Mouse (Mus musculus) ES-Bruce4 (cell line): ENCODE measurements around the gene Gsc2. TPM values are rescaled to one million over a fixed set of nuclear protein-coding genes. Genes with fewer than 3 reads are reported as not detected.

Experiments used
- H3K27ac ChIP-seq: 2 replicates; pipeline ENCODE4 v1.5.1; 2012; ENCODE audit warnings: low read length, inconsistent platforms; ENCODE audit not compliant: insufficient read depth
- H3K27me3 ChIP-seq: 2 replicates; pipeline ENCODE4 v1.6.1; 2012; ENCODE audit warnings: mild to moderate bottlenecking, low read length, inconsistent platforms; ENCODE audit not compliant: control insufficient read depth, poor library complexity, insufficient read depth, severe bottlenecking
- H3K36me3 ChIP-seq: 2 replicates; pipeline ENCODE4 v1.6.1; 2012; ENCODE audit warnings: inconsistent platforms, mild to moderate bottlenecking, low read length, moderate library complexity; ENCODE audit not compliant: control insufficient read depth, poor library complexity, insufficient read depth, severe bottlenecking
- H3K4me1 ChIP-seq: one replicate; pipeline ENCODE4 v1.8.1; 2011; ENCODE audit warnings: low read length; ENCODE audit not compliant: control insufficient read depth, insufficient read depth
- H3K4me3 ChIP-seq: 2 replicates; pipeline ENCODE4 v1.5.1; 2011; ENCODE audit warnings: low read depth, mild to moderate bottlenecking, low read length
- H3K9ac ChIP-seq: 2 replicates; pipeline ENCODE4 v1.6.1; 2012; ENCODE audit warnings: low read depth, mild to moderate bottlenecking, inconsistent platforms; ENCODE audit not compliant: poor library complexity, severe bottlenecking
- H3K9me3 ChIP-seq: replicated peaks from 2 replicates; pipeline ENCODE4 v1.6.1; 2012; ENCODE audit warnings: mild to moderate bottlenecking, low read length, inconsistent platforms; ENCODE audit not compliant: control insufficient read depth, poor library complexity, insufficient read depth, severe bottlenecking
- CTCF ChIP-seq: IDR thresholded peaks from one replicate; pipeline ENCODE4 v1.8.1; 2011; ENCODE audit warnings: low read depth, low read length
- EP300 ChIP-seq: IDR thresholded peaks from 2 replicates; pipeline ENCODE4 v1.6.1; 2011; ENCODE audit warnings: low read depth, low read length; ENCODE audit not compliant: insufficient read depth
- POLR2A ChIP-seq: IDR thresholded peaks from one replicate; pipeline ENCODE4 v1.8.1; 2011; ENCODE audit warnings: low read length; ENCODE audit not compliant: insufficient read depth
- polyA plus RNA-seq: library from polyadenylated mRNA; stranded (reverse); fragments of >200 nt; gene quantifications from 2 replicates; pipeline ENCODE4 v1.2.4, GENCODE M21; 2011; ENCODE audit warnings: low read depth; ENCODE audit not compliant: missing spikeins, insufficient read depth, insufficient read length

Gsc2 gene
- polyA plus RNA-seq, 1 experiment = 0.52 TPM

DNA sequence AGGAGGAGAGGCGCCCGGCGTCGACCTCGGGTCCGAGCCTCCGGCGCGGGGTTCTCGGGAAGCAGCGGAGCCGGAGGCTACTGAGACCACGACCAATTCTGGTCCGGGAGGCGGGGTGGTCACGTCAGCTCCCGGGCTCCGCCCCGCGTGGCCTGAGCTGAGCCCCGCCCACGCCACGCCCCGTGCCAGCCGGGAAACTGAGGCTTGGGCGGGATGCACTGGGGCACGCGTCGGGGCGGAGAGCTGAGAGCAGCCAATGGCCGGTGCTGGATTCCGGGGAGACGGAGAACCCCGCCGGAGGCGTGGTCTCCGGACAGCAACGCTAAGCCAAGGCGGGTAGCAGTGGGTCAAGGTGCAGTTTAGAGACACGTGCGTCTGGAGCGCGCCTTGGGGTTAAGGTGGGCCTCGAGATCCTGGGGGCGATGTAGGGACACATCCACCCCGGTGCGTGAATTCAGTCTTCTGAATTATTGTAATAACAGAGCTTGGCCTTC is 13.3 kb upstream of the Gsc2 start, which contains the start of gene Slc25a1:
Slc25a1 (minus strand) TSS at position 133 of the 494 bp plus-strand sequence.
- no peaks in the 10 kb centered on the region for H3K9me3 ChIP-seq
- H3K9ac ChIP-seq = peak within 1 kb of the TSS; percentile 91
- H3K4me1 ChIP-seq = peaks cover 6% of the 10 kb centered on the region
- no peaks in the 10 kb centered on the region for H3K27me3 ChIP-seq
- peak within 1 kb of the TSS; percentile 96 for H3K27ac ChIP-seq
- no peak for TF ChIP-seq EP300
- peak; percentile 42 for TF ChIP-seq POLR2A
- peaks cover 9% of the 10 kb centered on the region for H3K36me3 ChIP-seq
- H3K4me3 ChIP-seq = peak within 1 kb of the TSS; percentile 77

DNA sequence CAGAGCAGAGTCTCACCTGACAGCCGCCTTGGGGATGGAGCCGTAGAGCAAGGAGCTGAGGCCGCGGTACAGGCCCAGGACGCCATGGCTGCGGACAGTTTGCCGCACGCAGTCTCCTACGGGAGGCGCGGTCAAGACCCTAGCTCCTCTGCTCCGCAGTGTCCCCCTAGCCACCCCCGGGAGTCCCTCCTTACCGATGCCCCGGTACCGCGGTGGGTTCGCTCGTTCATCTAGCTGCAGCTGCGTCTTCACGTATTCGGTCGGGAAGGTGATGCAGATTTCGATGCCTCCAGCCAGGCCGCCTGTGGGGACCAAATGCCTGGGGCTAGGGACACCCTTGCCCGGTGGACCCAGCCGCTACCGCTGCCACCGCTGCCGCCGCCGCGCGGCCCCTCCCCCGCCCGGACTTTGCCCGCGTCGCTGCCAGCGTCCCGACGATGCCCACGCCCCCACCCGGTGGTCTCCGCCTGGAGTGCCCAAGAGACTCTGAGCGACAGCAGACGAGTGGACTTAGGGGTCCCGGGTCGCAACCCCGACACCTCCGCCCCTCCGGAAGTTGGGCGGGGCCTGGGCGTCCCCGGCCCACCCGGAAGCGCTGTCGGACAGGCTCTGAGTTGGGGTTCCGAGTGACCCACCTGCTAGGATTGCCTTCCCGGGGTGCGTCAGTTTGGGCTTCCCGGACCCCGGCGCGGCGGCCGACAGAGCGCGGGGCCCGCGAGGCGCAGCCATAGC is 12.7 kb upstream of the Gsc2 start:
- no peaks in the 10 kb centered on the region for H3K9me3 ChIP-seq
- H3K27ac ChIP-seq = no peak overlapping the region
- no peaks in the 10 kb centered on the region for H3K27me3 ChIP-seq
- H3K9ac ChIP-seq = peak overlapping the region; percentile 91
- H3K4me3 ChIP-seq = peak overlapping the region; percentile 77
- H3K4me1 ChIP-seq = peaks cover 6% of the 10 kb centered on the region
- peaks cover 9% of the 10 kb centered on the region for H3K36me3 ChIP-seq
- no peak for TF ChIP-seq EP300
- no peak for TF ChIP-seq POLR2A
- no peak for TF ChIP-seq CTCF

- TF ChIP-seq EP300 (no peak), POLR2A (no peak), CTCF (no peak)
- no peaks in the 10 kb centered on the region for H3K9me3 ChIP-seq
- H3K36me3 ChIP-seq = peaks cover 9% of the 10 kb centered on the region
- no peaks in the 10 kb centered on the region for H3K27me3 ChIP-seq
- H3K27ac ChIP-seq = no peak overlapping the region
- H3K9ac ChIP-seq = peak overlapping the region; percentile 61
- peak overlapping the region; percentile 81 for H3K4me3 ChIP-seq
- H3K4me1 ChIP-seq = no peaks in the 10 kb centered on the region
Measured at GRCm38 (mm10) chr16:17922163-17922538, 7.3 kb upstream of the Gsc2 start.

DNA sequence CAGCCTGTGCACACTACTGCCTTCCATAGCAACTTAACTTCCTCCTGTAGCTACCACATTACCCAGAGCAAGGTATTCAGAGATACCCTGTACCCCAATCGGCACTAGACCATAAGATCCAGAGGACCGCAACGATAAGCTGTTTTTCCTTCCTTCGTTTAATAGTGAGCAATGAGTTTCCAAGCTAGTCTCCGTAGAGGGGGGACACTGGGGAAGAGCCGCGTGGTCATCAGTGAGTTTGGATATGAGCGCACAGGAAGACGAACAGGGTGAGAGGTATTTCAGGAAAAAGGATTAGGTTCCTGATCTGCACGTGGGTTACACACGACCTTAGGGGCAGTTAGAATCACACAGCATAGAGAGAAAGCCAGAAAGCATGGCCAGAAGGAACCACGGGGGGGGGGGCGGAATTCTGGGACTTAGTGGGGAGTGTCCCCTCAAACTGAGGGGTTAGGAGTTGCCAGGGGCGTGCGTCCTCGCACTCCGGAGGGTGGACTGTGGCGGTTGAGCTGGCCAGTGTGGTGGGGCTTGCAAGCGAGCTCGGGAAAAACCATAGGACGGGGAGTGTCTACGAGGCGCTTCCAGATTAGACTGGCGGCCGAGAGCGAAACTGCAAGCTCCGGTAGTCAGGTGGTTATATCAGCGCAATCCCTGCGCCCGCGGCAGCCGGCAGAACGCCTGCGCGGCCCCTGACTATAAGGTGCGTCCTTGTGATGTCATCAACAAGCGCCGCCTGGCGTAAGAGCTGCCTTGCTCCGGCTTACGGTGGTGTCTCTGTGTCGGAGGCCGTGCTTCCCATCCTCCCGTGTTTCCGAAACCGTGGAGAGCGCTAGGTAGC is 6.7 kb upstream of the Gsc2 start:
- peak overlapping the region; percentile 86 for H3K27ac ChIP-seq
- TF ChIP-seq EP300 (no peak), POLR2A (peak; percentile 27), CTCF (no peak)
- peak overlapping the region; percentile 61 for H3K9ac ChIP-seq
- no peaks in the 10 kb centered on the region for H3K27me3 ChIP-seq
- peaks cover 9% of the 10 kb centered on the region for H3K36me3 ChIP-seq
- H3K4me3 ChIP-seq = peak overlapping the region; percentile 82
- no peaks in the 10 kb centered on the region for H3K9me3 ChIP-seq
- H3K4me1 ChIP-seq = no peaks in the 10 kb centered on the region

DNA sequence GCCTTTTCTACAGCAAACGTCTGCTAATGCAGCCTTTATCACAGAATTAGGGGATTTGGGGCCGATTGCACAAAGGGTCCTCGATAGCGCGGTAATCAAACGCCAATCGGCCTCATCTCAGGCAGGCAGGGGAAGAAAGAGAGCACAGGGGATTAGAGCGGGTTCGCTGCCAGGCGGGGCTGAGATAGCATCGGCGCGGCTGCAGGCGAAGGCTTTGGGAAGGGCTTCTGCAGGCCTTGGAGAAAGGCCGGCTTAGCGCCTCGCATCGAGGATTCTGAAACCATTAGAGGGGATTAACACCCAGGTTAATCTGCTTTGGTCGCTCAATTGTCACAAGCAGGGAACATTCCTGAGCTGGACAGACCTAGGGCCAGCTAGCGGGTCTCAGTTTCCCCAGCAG is 5.7 kb upstream of the Gsc2 start:
- peaks cover 5% of the 10 kb centered on the region; the same call in 1 of the 2 replicates for H3K27me3 ChIP-seq

More for the DNA sequence above, 5.7 kb upstream of the Gsc2 start:
- H3K36me3 ChIP-seq = peaks cover 4% of the 10 kb centered on the region
- H3K27ac ChIP-seq = no peak overlapping the region
- H3K4me1 ChIP-seq = no peaks in the 10 kb centered on the region
- H3K9me3 ChIP-seq = no peaks in the 10 kb centered on the region
- TF ChIP-seq CTCF = no peak
- no peak for TF ChIP-seq POLR2A
- TF ChIP-seq EP300 = no peak
- H3K4me3 ChIP-seq = peak overlapping the region; percentile 10
- H3K9ac ChIP-seq = peak overlapping the region; percentile 61
